Mouse (Mus musculus) G1E (cell line): ENCODE results near the gene Focad. TPM values are rescaled to one million over a fixed set of nuclear protein-coding genes. Genes with fewer than 3 reads are reported as not detected.

Source experiments
- ATAC-seq: 2 replicates; pipeline ENCODE4 v1.8.0; 2016; ENCODE audit warnings: mild to moderate bottlenecking; ENCODE audit not compliant: insufficient number of reproducible peaks, poor library complexity, low FRiP score, severe bottlenecking; ENCODE audit errors: extremely low read depth
- DNase-seq: peaks from one replicate; pipeline ENCODE4 v3.0.0; 2012; ENCODE audit warnings: low spot score
- H3K27me3 ChIP-seq: 2 replicates; pipeline ENCODE4 v1.6.1; 2012; ENCODE audit warnings: mild to moderate bottlenecking, low read length, inconsistent platforms; ENCODE audit not compliant: insufficient read depth
- H3K36me3 ChIP-seq: replicated peaks from 2 replicates; pipeline ENCODE3; 2012; ENCODE audit warnings: mild to moderate bottlenecking, inconsistent platforms
- H3K4me1 ChIP-seq: 2 replicates; pipeline ENCODE4 v1.6.1; 2012; ENCODE audit warnings: low read depth, low read length, inconsistent platforms, mixed read lengths; ENCODE audit not compliant: insufficient read depth
- H3K4me3 ChIP-seq: 2 replicates; pipeline ENCODE4 v1.5.1; 2012; ENCODE audit warnings: low read depth, mild to moderate bottlenecking, inconsistent platforms, low read length, moderate library complexity, mixed read lengths
- H3K9me3 ChIP-seq: replicated peaks from 2 replicates; pipeline ENCODE4 v1.6.1; 2012; ENCODE audit warnings: inconsistent platforms
- CTCF ChIP-seq: IDR thresholded peaks from 2 replicates; pipeline ENCODE4 v1.5.1; 2012; ENCODE audit warnings: low read depth, low read length, inconsistent platforms, mixed read lengths
- GATA1 ChIP-seq: IDR thresholded peaks from 2 replicates; pipeline ENCODE4 v1.6.1; 2012; ENCODE audit warnings: borderline replicate concordance, low read length, inconsistent platforms, mixed read lengths
- GATA2 ChIP-seq: IDR thresholded peaks from 2 replicates; pipeline ENCODE4 v1.6.1; 2012; ENCODE audit warnings: low read depth, low read length, inconsistent platforms, borderline replicate concordance
- POLR2AphosphoS5 ChIP-seq: IDR thresholded peaks from 2 replicates; pipeline ENCODE4 v1.6.1; 2012; ENCODE audit warnings: low read depth, low read length, inconsistent platforms; ENCODE audit not compliant: insufficient replicate concordance
- TAL1 ChIP-seq: conservative IDR thresholded peaks from 2 replicates; pipeline ENCODE4 v1.6.1; 2012; ENCODE audit warnings: low read depth, low read length, inconsistent platforms, mixed read lengths
- polyA plus RNA-seq: library from polyadenylated mRNA; stranded (reverse); fragments of >175 nt; gene quantifications from 2 replicates; pipeline ENCODE4 v1.2.3, GENCODE M21; 2012
- total RNA-seq, 2 experiments: library from RNA; stranded (forward) in 1 of 2; stranded (reverse) in 1 of 2; fragments of 200-1000 nt in 1 of 2; fragments of >200 nt in 1 of 2; fragmentation: Nextera tagmentation in 1 of 2; gene quantifications; 2 replicates each; pipeline ENCODE4 v1.2.3; 2014 to 2017

Gene Focad
- total and polyA plus RNA-seq, 3 experiments = 5.2 to 31.6 (median 21.6) TPM

GRCm38 (mm10) chr4:88299551-88299950, 205.1 kb downstream of the Focad start:
- H3K4me1 ChIP-seq = peaks cover 3% of the 10 kb centered on the region; the same call in 1 of the 2 replicates
- H3K27me3 ChIP-seq = no peaks in the 10 kb centered on the region
- no peaks in the 10 kb centered on the region for H3K9me3 ChIP-seq
- TF ChIP-seq POLR2AphosphoS5 (no peak), GATA2 (no peak), GATA1 (no peak), TAL1 (no peak), CTCF (no peak)
- no peak overlapping the region for H3K4me3 ChIP-seq
- peaks cover 29% of the 10 kb centered on the region for H3K36me3 ChIP-seq
- DNase-seq (no peak), ATAC-seq (no peak)

- TF ChIP-seq GATA2 = no peak
- no peak for TF ChIP-seq CTCF
- no peak for TF ChIP-seq POLR2AphosphoS5
- TF ChIP-seq TAL1 = no peak
- no peak for TF ChIP-seq GATA1
- H3K4me1 ChIP-seq = peaks cover 3% of the 10 kb centered on the region; the same call in 1 of the 2 replicates
- H3K9me3 ChIP-seq = no peaks in the 10 kb centered on the region
- no peak overlapping the region for H3K4me3 ChIP-seq
- ATAC-seq (no peak), DNase-seq (no peak)
- no peaks in the 10 kb centered on the region for H3K27me3 ChIP-seq
- H3K36me3 ChIP-seq = peaks cover 32% of the 10 kb centered on the region
These were observed 206.6 kb downstream of the Focad start for GRCm38 (mm10) chr4:88300832-88301621.

- TF ChIP-seq GATA2 = no peak
- TF ChIP-seq CTCF = no peak
- ATAC-seq (no peak), DNase-seq (no peak)
- no peaks in the 10 kb centered on the region for H3K9me3 ChIP-seq
- no peak overlapping the region for H3K4me3 ChIP-seq
- peaks cover 32% of the 10 kb centered on the region for H3K36me3 ChIP-seq
- no peaks in the 10 kb centered on the region for H3K27me3 ChIP-seq
- peaks cover 5% of the 10 kb centered on the region for H3K4me1 ChIP-seq
These were observed 207.9 kb downstream of the Focad start for GRCm38 (mm10) chr4:88302291-88302690.

GRCm38 (mm10) chr4:88307691-88308090, 213.3 kb downstream of the Focad start:
- H3K27me3 ChIP-seq = no peaks in the 10 kb centered on the region
- H3K4me3 ChIP-seq = no peak overlapping the region
- ATAC-seq = peak; percentile 66; the same call in 1 of the 2 replicates
- TF ChIP-seq POLR2AphosphoS5 = no peak
- TF ChIP-seq GATA1 = no peak
- H3K36me3 ChIP-seq = peaks cover 36% of the 10 kb centered on the region
- no peak for DNase-seq
- no peaks in the 10 kb centered on the region for H3K9me3 ChIP-seq
- peaks cover 9% of the 10 kb centered on the region for H3K4me1 ChIP-seq

- peaks cover 33% of the 10 kb centered on the region for H3K36me3 ChIP-seq
- H3K27me3 ChIP-seq = no peaks in the 10 kb centered on the region
- no peak overlapping the region for H3K4me3 ChIP-seq
- ATAC-seq = no peak
- TF ChIP-seq CTCF (no peak), GATA1 (no peak), POLR2AphosphoS5 (no peak), GATA2 (no peak)
- no peak for DNase-seq
- peaks cover 9% of the 10 kb centered on the region for H3K4me1 ChIP-seq
- no peaks in the 10 kb centered on the region for H3K9me3 ChIP-seq
These were observed 214.1 kb downstream of the Focad start for GRCm38 (mm10) chr4:88308342-88309116.

- TF ChIP-seq CTCF = peak; percentile 5; the same call in 1 of the 2 replicates
- no peak for TF ChIP-seq GATA1
- ATAC-seq (no peak), DNase-seq (no peak)
- H3K36me3 ChIP-seq = peaks cover 28% of the 10 kb centered on the region
- H3K27me3 ChIP-seq = no peaks in the 10 kb centered on the region
- H3K4me3 ChIP-seq = no peak overlapping the region
- H3K9me3 ChIP-seq = no peaks in the 10 kb centered on the region
- H3K4me1 ChIP-seq = peaks cover 9% of the 10 kb centered on the region
These were observed 215.2 kb downstream of the Focad start for GRCm38 (mm10) chr4:88309676-88310075.
